Mouse (Mus musculus) heart, adult 10 weeks (tissue): ENCODE data around the gene Slc22a18. TPM values are rescaled to one million over a fixed set of nuclear protein-coding genes. Genes with fewer than 3 reads are reported as not detected.

Source experiments
- polyA plus RNA-seq: library from polyadenylated mRNA; stranded (reverse); fragments of 350-450 nt; fragmentation: Illumina TruSeq; extraction: RNeasy Lipid Tissue Mini Kit (QIAGEN cat#74804); gene quantifications from one replicate; pipeline ENCODE4 v1.2.3, GENCODE M21; 2014; ENCODE audit warnings: low read depth, low replicate concordance

Slc22a18 gene
- 0.60 TPM for polyA plus RNA-seq

GRCm38 (mm10) chr7:143473347-143474101, at the start of gene Slc22a18:
Slc22a18 (plus strand) TSS chr7:143473736.

GRCm38 (mm10) chr7:143460874-143461273, 12.7 kb upstream of the Slc22a18 start, which contains the start of gene Cdkn1c:
Cdkn1c (minus strand) TSS chr7:143461050.

GRCm38 (mm10) chr7:143502418-143503200, 29.1 kb downstream of the Slc22a18 start, which contains the start of gene Phlda2:
Phlda2 (minus strand) TSS chr7:143503150.

Other genes with a start within 250 kb of the Slc22a18 start
- 27.8 TPM for gene Cdkn1c, start 12.7 kb upstream of the Slc22a18 start, polyA plus RNA-seq
- not detected for gene Phlda2, start 29.4 kb downstream of the Slc22a18 start, polyA plus RNA-seq
- gene Nap1l4, start 75.4 kb downstream of the Slc22a18 start, polyA plus RNA-seq: 163 TPM
- gene Cars, start 126.4 kb downstream of the Slc22a18 start, polyA plus RNA-seq: 17.6 TPM
- 0.47 TPM for gene Tnfrsf26, start 155.0 kb downstream of the Slc22a18 start, polyA plus RNA-seq
- 3.0 TPM for gene Tnfrsf22, start 175.9 kb downstream of the Slc22a18 start, polyA plus RNA-seq
- 2.6 TPM for gene Tnfrsf23, start 212.1 kb downstream of the Slc22a18 start, polyA plus RNA-seq